Mouse (Mus musculus) heart, embryonic 16.5 days (tissue): Measurements from ENCODE around the gene Ythdf1. TPM values are rescaled to one million over a fixed set of nuclear protein-coding genes. Genes with fewer than 3 reads are reported as not detected.

Experiments
- ATAC-seq: fragments of 200-750 bp; cut with Nextera tagmentation; replicated peaks from 2 replicates; pipeline ENCODE4 v1.8.0; 2017; ENCODE audit warnings: moderate number of reproducible peaks; ENCODE audit not compliant: insufficient read depth, low FRiP score; ENCODE audit errors: extremely low read depth
- H3K27ac ChIP-seq: fragments of 300-500 bp; sonication (generic); 2 replicates; pipeline ENCODE4 v1.5.1; 2014; ENCODE audit warnings: mild to moderate bottlenecking, low read length, control low read depth, moderate library complexity
- H3K27me3 ChIP-seq: fragments of 300-500 bp; sonication (generic); 2 replicates; pipeline ENCODE4 v1.6.1; 2014; ENCODE audit warnings: low read length, mixed read lengths; ENCODE audit not compliant: control insufficient read depth, insufficient read depth
- H3K36me3 ChIP-seq: fragments of 300-500 bp; sonication (generic); 2 replicates; pipeline ENCODE4 v1.6.1; 2014; ENCODE audit not compliant: control insufficient read depth, insufficient read depth
- H3K4me1 ChIP-seq: fragments of 300-500 bp; sonication (generic); 2 replicates; pipeline ENCODE4 v1.6.1; 2014; ENCODE audit warnings: low read length, mixed read lengths; ENCODE audit not compliant: control insufficient read depth, insufficient read depth
- H3K4me2 ChIP-seq: fragments of 300-500 bp; sonication (generic); 2 replicates; pipeline ENCODE4 v1.6.1; 2014; ENCODE audit warnings: low read depth, mild to moderate bottlenecking, control low read depth, low read length
- H3K4me3 ChIP-seq: fragments of 300-500 bp; sonication (generic); 2 replicates; pipeline ENCODE4 v1.5.1; 2014; ENCODE audit warnings: mild to moderate bottlenecking, control low read depth, low read length
- H3K9ac ChIP-seq: fragments of 300-500 bp; sonication (generic); 2 replicates; pipeline ENCODE4 v1.6.1; 2014; ENCODE audit warnings: low read length, control low read depth
- H3K9me3 ChIP-seq: fragments of 300-500 bp; sonication (generic); replicated peaks from 2 replicates; pipeline ENCODE4 v1.6.1; 2016; ENCODE audit warnings: low read length; ENCODE audit not compliant: control insufficient read depth
- WGBS: fragments of 180-500 bp; shearing (Covaris S2); extraction: QIAGEN DNeasy Blood & Tissue Kit; methylation state at CpG from one replicate; pipeline ENCODE4 v1.1.7; 2014; 5-methylcytosine and 5-hydroxymethylcytosine counted together
- microRNA-seq: library from miRNA; unstranded; fragments of <30 nt; microRNA quantifications from one replicate; pipeline ENCODE4, GENCODE M21; 2017
- polyA plus RNA-seq: library from polyadenylated mRNA; unstranded; fragments of >200 nt; fragmentation: Nextera tagmentation; extraction: Ambion mirVana; gene quantifications from 2 replicates; pipeline ENCODE4 v1.2.1, GENCODE M21; 2015

The Ythdf1 gene
- polyA plus RNA-seq, 1 experiment from 2014 or later: 17.5 TPM

- Histone ChIP-seq H3K27me3 (peaks cover 39% of the 10 kb centered on the region), H3K4me1 (no peaks in the 10 kb centered on the region), H3K9ac (no peak overlapping the region), H3K36me3 (no peaks in the 10 kb centered on the region), H3K4me3 (no peak overlapping the region), H3K9me3 (no peaks in the 10 kb centered on the region), H3K27ac (no peak overlapping the region), H3K4me2 (no peak overlapping the region)
- WGBS: 68% methylated on average over 8 of the region's 8 CpGs
- ATAC-seq: no peak
Observed at GRCm38 (mm10) chr2:180857121-180857520, 63.6 kb downstream of the Ythdf1 start.

- Histone ChIP-seq H3K36me3 (no peaks in the 10 kb centered on the region), H3K27ac (no peak overlapping the region), H3K4me2 (no peak overlapping the region), H3K4me1 (no peaks in the 10 kb centered on the region), H3K4me3 (no peak overlapping the region), H3K9me3 (no peaks in the 10 kb centered on the region), H3K27me3 (peaks cover 33% of the 10 kb centered on the region), H3K9ac (no peak overlapping the region)
- WGBS: 13% methylated on average over 13 of the region's 13 CpGs
- ATAC-seq: no peak
Observed at GRCm38 (mm10) chr2:180855005-180855544, 65.7 kb downstream of the Ythdf1 start.

Small RNA genes within 50 kb of the gene (microRNA-seq; reads per million reads assigned to microRNA genes)
- gene Mir124a-3: not detected

Other genes with a start within 250 kb of the Ythdf1 start
- gene Dido1, start 210.9 kb downstream of the Ythdf1 start, polyA plus RNA-seq: 15.8 and 17.0 TPM in 2 replicates
- gene Gid8, start 210.8 kb downstream of the Ythdf1 start, polyA plus RNA-seq: 45.7 and 49.4 TPM in 2 replicates
- 1.4 and 1.7 TPM in 2 replicates for gene Slc17a9, start 195.7 kb downstream of the Ythdf1 start, polyA plus RNA-seq
- gene Bhlhe23, start 144.0 kb downstream of the Ythdf1 start, polyA plus RNA-seq: not detected in 2 replicates
- 0.09 and 0.27 TPM in 2 replicates for gene Birc7, start 8.1 kb upstream of the Ythdf1 start, polyA plus RNA-seq
- gene Nkain4, start 33.8 kb upstream of the Ythdf1 start, polyA plus RNA-seq: 41.0 TPM in 2 replicates
- gene Arfgap1, start 46.3 kb upstream of the Ythdf1 start, polyA plus RNA-seq: 76.1 and 86.1 TPM in 2 replicates
- 0.07 and 0.30 TPM in 2 replicates for gene Col20a1, start 65.6 kb upstream of the Ythdf1 start, polyA plus RNA-seq
- 0.22 and 0.37 TPM in 2 replicates for gene Chrna4, start 122.6 kb upstream of the Ythdf1 start, polyA plus RNA-seq
- gene Kcnq2, start 214.4 kb upstream of the Ythdf1 start, polyA plus RNA-seq: 0.07 and 0.11 TPM in 2 replicates
- gene Eef1a2, start 236.1 kb upstream of the Ythdf1 start, polyA plus RNA-seq: 7.1 and 12.4 TPM in 2 replicates